Mouse (Mus musculus): ENCODE results near the gene Fam53b. TPM values are rescaled to one million over a fixed set of nuclear protein-coding genes. Genes with fewer than 3 reads are reported as not detected.
A peak's percentile ranks its signal among the peaks of the same experiment; 100 is the strongest.

The Fam53b gene
- total RNA-seq, 1 experiment: 8.6 TPM

- TF ChIP-seq ZNF384 (IDR thresholded peaks at IDR 0.05; ENCODE audit: low read depth, low read length): no peak
- TF ChIP-seq HCFC1 (IDR thresholded peaks at IDR 0.05; ENCODE audit: borderline replicate concordance, insufficient read depth, low read length): no peak
- TF ChIP-seq ZC3H11A (IDR thresholded peaks at IDR 0.05; ENCODE audit: borderline replicate concordance, low read depth, low read length): no peak
- TF ChIP-seq MAFK (IDR thresholded peaks at IDR 0.05; ENCODE audit: insufficient read depth, low read depth, low read length): no peak
- no peak for TF ChIP-seq CHD2 (IDR thresholded peaks at IDR 0.05; ENCODE audit: low read depth, low read length)
- Histone ChIP-seq H3K9ac (ENCODE audit: insufficient read depth, low read depth, low read length, poor library complexity, severe bottlenecking) (no peak overlapping the region), H3K4me3 (ENCODE audit: insufficient read depth in 1 of 2, low read depth in 1 of 2, low read length in 2 of 2, poor library complexity in 1 of 2, severe bottlenecking in 1 of 2) (no peak overlapping the region), H3K9me3 (ENCODE audit: control insufficient read depth, insufficient read depth, low read depth, low read length) (no peaks in the 10 kb centered on the region), H3K4me1 (ENCODE audit: control insufficient read depth in 2 of 2, insufficient read depth in 2 of 2, low read length in 2 of 2, poor library complexity in 1 of 2) (peaks cover 5 to 16% of the 10 kb centered on the region in 2 experiments; a peak in 3 of 4 replicates), H3K27ac (ENCODE audit: insufficient read depth, low read depth, low read length, poor library complexity, severe bottlenecking) (no peak overlapping the region), H3K36me3 (ENCODE audit: control insufficient read depth, insufficient read depth, low read length, poor library complexity, severe bottlenecking) (no peaks in the 10 kb centered on the region)
- DNase-seq (ENCODE audit: low read depth, low spot score): no peak
- in situ Hi-C loops (cut with MboI; ENCODE audit: low sequenced_read_pairs in 2 of 2, unreplicated experiment in 2 of 2): no loop called here
Observed at GRCm38 (mm10) chr7:132739829-132740228, 73.9 kb downstream of the Fam53b start.

GRCm38 (mm10) chr7:132738844-132739243, 74.8 kb downstream of the Fam53b start:
- H3K9me3 ChIP-seq (ENCODE audit: control insufficient read depth, insufficient read depth, low read depth, low read length): no peaks in the 10 kb centered on the region
- DNase-seq (ENCODE audit: low read depth, low spot score): no peak
- in situ Hi-C loops (cut with MboI; ENCODE audit: low sequenced_read_pairs in 2 of 2, unreplicated experiment in 2 of 2): no loop called here
- TF ChIP-seq ZNF384 (IDR thresholded peaks at IDR 0.05; ENCODE audit: low read depth, low read length) (no peak), MAFK (IDR thresholded peaks at IDR 0.05; ENCODE audit: insufficient read depth, low read depth, low read length) (no peak), HCFC1 (IDR thresholded peaks at IDR 0.05; ENCODE audit: borderline replicate concordance, insufficient read depth, low read length) (no peak), CHD2 (IDR thresholded peaks at IDR 0.05; ENCODE audit: low read depth, low read length) (no peak)
- no peak overlapping the region for H3K9ac ChIP-seq (ENCODE audit: insufficient read depth, low read depth, low read length, poor library complexity, severe bottlenecking)
- H3K27ac ChIP-seq (ENCODE audit: insufficient read depth, low read depth, low read length, poor library complexity, severe bottlenecking): no peak overlapping the region
- no peaks in the 10 kb centered on the region for H3K36me3 ChIP-seq (ENCODE audit: control insufficient read depth, insufficient read depth, low read length, poor library complexity, severe bottlenecking)
- peaks cover 5 to 24% of the 10 kb centered on the region in 2 experiments; a peak in 3 of 4 replicates for H3K4me1 ChIP-seq (ENCODE audit: control insufficient read depth in 2 of 2, insufficient read depth in 2 of 2, low read length in 2 of 2, poor library complexity in 1 of 2)
- H3K4me3 ChIP-seq (ENCODE audit: insufficient read depth in 1 of 2, low read depth in 1 of 2, low read length in 2 of 2, poor library complexity in 1 of 2, severe bottlenecking in 1 of 2): no peak overlapping the region

- H3K4me1 ChIP-seq (ENCODE audit: control insufficient read depth in 2 of 2, insufficient read depth in 2 of 2, low read length in 2 of 2, poor library complexity in 1 of 2): peaks cover 7 to 25% of the 10 kb centered on the region in 2 experiments; a peak in 3 of 4 replicates
- DNase-seq (ENCODE audit: low read depth, low spot score): peak; percentile 60
- in situ Hi-C loops (cut with MboI; ENCODE audit: low sequenced_read_pairs in 2 of 2, unreplicated experiment in 2 of 2): no loop called here
Observed at GRCm38 (mm10) chr7:132736099-132736862, 77.4 kb downstream of the Fam53b start.

GRCm38 (mm10) chr7:132735145-132735544, 78.5 kb downstream of the Fam53b start:
- Histone ChIP-seq H3K4me1 (ENCODE audit: control insufficient read depth in 2 of 2, insufficient read depth in 2 of 2, low read length in 2 of 2, poor library complexity in 1 of 2) (peaks cover 7 to 24% of the 10 kb centered on the region in 2 experiments; a peak in 3 of 4 replicates), H3K27ac (ENCODE audit: insufficient read depth, low read depth, low read length, poor library complexity, severe bottlenecking) (peak overlapping the region; percentile 78; the same call in 1 of the 2 replicates), H3K36me3 (ENCODE audit: control insufficient read depth, insufficient read depth, low read length, poor library complexity, severe bottlenecking) (no peaks in the 10 kb centered on the region), H3K9me3 (ENCODE audit: control insufficient read depth, insufficient read depth, low read depth, low read length) (no peaks in the 10 kb centered on the region), H3K9ac (ENCODE audit: insufficient read depth, low read depth, low read length, poor library complexity, severe bottlenecking) (no peak overlapping the region), H3K4me3 (ENCODE audit: insufficient read depth in 1 of 2, low read depth in 1 of 2, low read length in 2 of 2, poor library complexity in 1 of 2, severe bottlenecking in 1 of 2) (no peak overlapping the region)
- TF ChIP-seq ZC3H11A (IDR thresholded peaks at IDR 0.05; ENCODE audit: borderline replicate concordance, low read depth, low read length): no peak
- no peak for TF ChIP-seq MAFK (IDR thresholded peaks at IDR 0.05; ENCODE audit: insufficient read depth, low read depth, low read length)
- no peak for TF ChIP-seq CHD2 (IDR thresholded peaks at IDR 0.05; ENCODE audit: low read depth, low read length)
- no peak for TF ChIP-seq HCFC1 (IDR thresholded peaks at IDR 0.05; ENCODE audit: borderline replicate concordance, insufficient read depth, low read length)
- no peak for TF ChIP-seq ZNF384 (IDR thresholded peaks at IDR 0.05; ENCODE audit: low read depth, low read length)
- DNase-seq (ENCODE audit: low read depth, low spot score): peak; percentile 92
- in situ Hi-C loops (cut with MboI; ENCODE audit: low sequenced_read_pairs in 2 of 2, unreplicated experiment in 2 of 2): no loop called here

More at GRCm38 (mm10) chr7:132736099-132736862, 77.4 kb downstream of the Fam53b start:
- Histone ChIP-seq H3K36me3 (ENCODE audit: control insufficient read depth, insufficient read depth, low read length, poor library complexity, severe bottlenecking) (no peaks in the 10 kb centered on the region), H3K4me3 (ENCODE audit: insufficient read depth in 1 of 2, low read depth in 1 of 2, low read length in 2 of 2, poor library complexity in 1 of 2, severe bottlenecking in 1 of 2) (peak overlapping the region; percentile 20 to 45), H3K9me3 (ENCODE audit: control insufficient read depth, insufficient read depth, low read depth, low read length) (no peaks in the 10 kb centered on the region), H3K27ac (ENCODE audit: insufficient read depth, low read depth, low read length, poor library complexity, severe bottlenecking) (peak overlapping the region; percentile 78), H3K9ac (ENCODE audit: insufficient read depth, low read depth, low read length, poor library complexity, severe bottlenecking) (peak overlapping the region; percentile 6; the same call in 1 of the 2 replicates)
- peak; percentile 93 for TF ChIP-seq MAFK (IDR thresholded peaks at IDR 0.05; ENCODE audit: insufficient read depth, low read depth, low read length)
- no peak for TF ChIP-seq HCFC1 (IDR thresholded peaks at IDR 0.05; ENCODE audit: borderline replicate concordance, insufficient read depth, low read length)
